Comparison of ENCODE assay signal across 21 mouse cellular contexts in the genomic region with DNA sequence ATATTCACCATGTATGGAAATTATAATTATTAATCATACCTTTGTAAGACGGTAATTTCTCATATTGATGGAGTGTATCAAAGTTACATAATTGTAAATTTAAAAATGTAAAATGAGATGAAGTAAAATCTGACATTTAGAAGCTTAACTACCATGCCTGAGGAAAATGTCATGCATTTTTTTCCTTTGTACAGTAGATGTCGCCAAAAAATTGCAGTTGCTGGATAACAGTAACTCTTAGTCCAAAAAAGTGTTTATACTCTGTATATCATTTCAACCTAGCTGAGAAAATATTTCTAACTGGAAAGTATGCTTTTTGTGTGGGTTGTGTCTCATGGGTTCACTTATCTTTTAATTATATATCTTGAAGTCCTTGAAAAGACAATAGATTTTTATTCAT.
DNase-seq lines count a peak whose midpoint lies in the region; ATAC-seq lines count a peak whose summit lies in the region.
"Had no signal": no experiment of that assay in that cellular context is flagged by ENCODE, and none has a peak within 500 bp of the region (broad histone marks: within the 10 kb centered on the region; RNA-seq: fewer than 3 reads in every experiment).

No protein-coding gene starts in this region.

- no peaks in the 10 kb centered on the region for H3K36me3 ChIP-seq in limb, embryonic 10.5 days
- H3K36me3 ChIP-seq: embryonic facial prominence, embryonic 13.5 days; heart, embryonic 10.5 days; limb, embryonic 15.5 days; midbrain, embryonic 10.5 days; neural tube, embryonic 15.5 days had no signal

- H3K27ac ChIP-seq in limb, embryonic 10.5 days, result no peak overlapping the region
- H3K27ac ChIP-seq: embryonic facial prominence, embryonic 13.5 days; heart, embryonic 10.5 days; limb, embryonic 15.5 days; midbrain, embryonic 10.5 days; neural tube, embryonic 15.5 days had no signal

- ATAC-seq in frontal cortex, adult (ENCODE audit: low TSS enrichment), result 0 out of 2 replicates have a peak, but pooled peaks have one; percentile 76

- no peaks in the 10 kb centered on the region for H3K27me3 ChIP-seq in limb, embryonic 10.5 days (ENCODE audit: low read depth, poor library complexity, severe bottlenecking)
- H3K27me3 ChIP-seq: embryonic facial prominence, embryonic 13.5 days; limb, embryonic 15.5 days; neural tube, embryonic 15.5 days had no signal

- no peak overlapping the region for H3K4me3 ChIP-seq in limb, embryonic 10.5 days
- H3K4me3 ChIP-seq: embryonic facial prominence, embryonic 13.5 days; heart, embryonic 10.5 days; limb, embryonic 15.5 days; midbrain, embryonic 10.5 days; myocyte; neural tube, embryonic 15.5 days had no signal

- no peaks in the 10 kb centered on the region for H3K4me1 ChIP-seq in limb, embryonic 10.5 days
- H3K4me1 ChIP-seq: embryonic facial prominence, embryonic 13.5 days; heart, embryonic 10.5 days; limb, embryonic 15.5 days; midbrain, embryonic 10.5 days; neural tube, embryonic 15.5 days had no signal

- 70% methylated on average over 2 of the region's 2 CpGs for WGBS in limb, embryonic 10.5 days

- H3K9me3 ChIP-seq in limb, embryonic 10.5 days (replicated peaks), result no peaks in the 10 kb centered on the region
- H3K9me3 ChIP-seq: embryonic facial prominence, embryonic 13.5 days; heart, embryonic 10.5 days; limb, embryonic 15.5 days; midbrain, embryonic 10.5 days; neural tube, embryonic 15.5 days had no signal

- DNase-seq in frontal cortex, postnatal 36 days (ENCODE audit: low spot score in 2 of 2), result no peak
- DNase-seq in layer of hippocampus, adult 9-10 months (ENCODE audit: low spot score), result peak; percentile 5
- DNase-seq in layer of hippocampus, postnatal 36 days, result no peak
- peak; percentile 3 for DNase-seq in 416B (ENCODE audit: low read depth)
- peak; percentile 12 for DNase-seq in brain, adult 2 months (ENCODE audit: low read depth, low spot score)
- DNase-seq in limb, embryonic 10.5 days (ENCODE audit: low spot score), result no peak
- DNase-seq: adrenal gland, adult 8-10 months; cerebellum, adult 8-10 months; gastrocnemius, postnatal 36 days; heart, postnatal 10 days; lung, adult 18-20 months; lung, postnatal 4 days; right cerebral cortex, postnatal 4 days; thymus, postnatal 25 days had no signal

Comparison
In these comparisons a context has a peak if more than half of its experiments do, and no peak if none do; other contexts are left out.
1. DNase-seq: peak in layer of hippocampus, adult 9-10 months (single experiment), 416B (single experiment) and brain, adult 2 months (single experiment); none in frontal cortex, postnatal 36 days (0 of 2), layer of hippocampus, postnatal 36 days (0 of 2) and limb, embryonic 10.5 days (single experiment).